Mouse (Mus musculus): ENCODE measurements around the gene Nfkbib. TPM values are rescaled to one million over a fixed set of nuclear protein-coding genes. Genes with fewer than 3 reads are reported as not detected.

The Nfkbib gene
- 29.5 and 38.9 TPM in 2 replicates for polyA plus RNA-seq (2014; fragmentation: Nextera tagmentation; extraction: Ambion mirVana)

DNA sequence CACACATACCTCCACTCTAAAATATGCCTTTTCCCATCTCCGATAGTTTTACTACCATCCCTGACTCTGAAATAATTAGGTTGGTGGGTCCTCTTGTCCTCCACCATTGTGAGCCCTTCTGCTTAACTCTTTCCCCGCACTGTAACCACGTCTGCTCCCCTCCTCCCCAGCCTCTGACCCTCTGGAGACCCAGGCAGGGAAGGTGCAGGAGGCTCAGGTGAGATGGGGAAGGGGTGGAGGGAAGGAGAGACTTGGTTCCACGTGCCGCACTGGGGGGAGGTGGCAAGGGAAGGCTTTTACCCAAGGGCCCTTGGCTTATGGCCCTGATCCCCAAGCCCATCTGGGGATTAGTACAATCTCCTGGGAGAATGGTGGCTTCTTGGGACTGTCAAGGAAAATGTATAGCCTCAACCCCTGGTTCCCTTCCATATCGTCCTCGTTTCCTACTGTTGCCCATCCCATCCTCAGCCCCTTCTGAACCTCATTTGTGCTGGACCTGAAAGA, at the start of gene Nfkbib:
Gene Nfkbib (minus strand): TSS at position 51 of the 504 bp plus-strand sequence.
- Histone ChIP-seq H3K36me3 (ENCODE audit: control insufficient read depth, insufficient read depth, low read length) (no peaks in the 10 kb centered on the region), H3K27ac (ENCODE audit: low read length) (no peak within 1 kb of the TSS), H3K4me1 (ENCODE audit: control insufficient read depth, insufficient read depth, low read length) (peaks cover 14% of the 10 kb centered on the region), H3K4me3 (ENCODE audit: low read depth, low read length) (peak within 1 kb of the TSS; percentile 79), H3K27me3 (ENCODE audit: control insufficient read depth, insufficient read depth, low read length) (no peaks in the 10 kb centered on the region), H3K9me3 (ENCODE audit: control insufficient read depth, low read depth, low read length) (no peaks in the 10 kb centered on the region), H3K4me2 (replicated peaks; ENCODE audit: low read depth, low read length) (peak within 1 kb of the TSS; percentile 66), H3K9ac (replicated peaks; ENCODE audit: low read depth, low read length) (peak within 1 kb of the TSS; percentile 45)
- 56% methylated on average over 7 of the region's 7 CpGs for WGBS
- ATAC-seq (ENCODE audit: insufficient number of reproducible peaks, insufficient read depth, low FRiP score, low read depth) = no peak

GRCm38 (mm10) chr7:28816920-28817319, 49.6 kb upstream of the Nfkbib start:
- no peaks in the 10 kb centered on the region for H3K27me3 ChIP-seq (ENCODE audit: control insufficient read depth, insufficient read depth, low read length)
- ATAC-seq (ENCODE audit: insufficient number of reproducible peaks, insufficient read depth, low FRiP score, low read depth) = no peak
- WGBS = 91% methylated on average over 10 of the region's 10 CpGs
- no peaks in the 10 kb centered on the region for H3K9me3 ChIP-seq (ENCODE audit: control insufficient read depth, low read depth, low read length)
- H3K36me3 ChIP-seq (ENCODE audit: control insufficient read depth, insufficient read depth, low read length) = peaks cover 95% of the 10 kb centered on the region
- H3K9ac ChIP-seq (replicated peaks; ENCODE audit: low read depth, low read length) = no peak overlapping the region
- H3K4me3 ChIP-seq (ENCODE audit: low read depth, low read length) = no peak overlapping the region
- H3K4me2 ChIP-seq (replicated peaks; ENCODE audit: low read depth, low read length) = no peak overlapping the region
- H3K27ac ChIP-seq (ENCODE audit: low read length) = no peak overlapping the region
- peaks cover 28% of the 10 kb centered on the region for H3K4me1 ChIP-seq (ENCODE audit: control insufficient read depth, insufficient read depth, low read length)

- Histone ChIP-seq H3K4me1 (ENCODE audit: control insufficient read depth, insufficient read depth, low read length) (peaks cover 28% of the 10 kb centered on the region), H3K4me3 (ENCODE audit: low read depth, low read length) (no peak overlapping the region)
Observed at GRCm38 (mm10) chr7:28816201-28816600, 48.9 kb upstream of the Nfkbib start.

DNA sequence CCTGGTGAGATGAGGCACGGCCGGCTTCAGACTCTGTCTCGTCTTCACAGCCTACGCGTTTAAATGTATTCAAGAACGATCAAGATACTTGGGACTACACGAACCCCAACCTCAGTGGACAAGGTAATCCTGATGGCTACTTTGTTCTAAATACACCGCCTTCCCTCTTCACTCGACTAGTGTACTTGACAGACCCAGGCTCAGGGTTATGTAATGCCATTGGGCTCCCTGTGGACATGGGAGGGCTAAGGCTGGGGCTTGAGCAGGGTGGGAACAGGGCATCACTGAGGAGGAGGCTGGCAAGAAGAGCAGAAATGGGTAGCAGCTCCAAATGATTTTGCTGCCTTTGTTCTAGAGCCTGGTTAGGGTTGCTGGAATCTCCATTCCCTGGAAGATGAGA, 47.9 kb upstream of the Nfkbib start:
- Histone ChIP-seq H3K4me3 (ENCODE audit: low read depth, low read length) (no peak overlapping the region), H3K9ac (replicated peaks; ENCODE audit: low read depth, low read length) (no peak overlapping the region), H3K4me2 (replicated peaks; ENCODE audit: low read depth, low read length) (no peak overlapping the region), H3K36me3 (ENCODE audit: control insufficient read depth, insufficient read depth, low read length) (peaks cover 78% of the 10 kb centered on the region), H3K27ac (ENCODE audit: low read length) (no peak overlapping the region), H3K4me1 (ENCODE audit: control insufficient read depth, insufficient read depth, low read length) (peaks cover 28% of the 10 kb centered on the region), H3K9me3 (ENCODE audit: control insufficient read depth, low read depth, low read length) (no peaks in the 10 kb centered on the region), H3K27me3 (ENCODE audit: control insufficient read depth, insufficient read depth, low read length) (no peaks in the 10 kb centered on the region)
- no peak for ATAC-seq (ENCODE audit: insufficient number of reproducible peaks, insufficient read depth, low FRiP score, low read depth)
- WGBS = 85% methylated on average over 9 of the region's 9 CpGs

More at GRCm38 (mm10) chr7:28816201-28816600, 48.9 kb upstream of the Nfkbib start:
- Histone ChIP-seq H3K4me2 (replicated peaks; ENCODE audit: low read depth, low read length) (no peak overlapping the region), H3K9me3 (ENCODE audit: control insufficient read depth, low read depth, low read length) (no peaks in the 10 kb centered on the region), H3K36me3 (ENCODE audit: control insufficient read depth, insufficient read depth, low read length) (peaks cover 88% of the 10 kb centered on the region), H3K27ac (ENCODE audit: low read length) (no peak overlapping the region), H3K9ac (replicated peaks; ENCODE audit: low read depth, low read length) (no peak overlapping the region), H3K27me3 (ENCODE audit: control insufficient read depth, insufficient read depth, low read length) (no peaks in the 10 kb centered on the region)
- ATAC-seq (ENCODE audit: insufficient number of reproducible peaks, insufficient read depth, low FRiP score, low read depth) = no peak
- 87% methylated on average over 9 of the region's 9 CpGs for WGBS

DNA sequence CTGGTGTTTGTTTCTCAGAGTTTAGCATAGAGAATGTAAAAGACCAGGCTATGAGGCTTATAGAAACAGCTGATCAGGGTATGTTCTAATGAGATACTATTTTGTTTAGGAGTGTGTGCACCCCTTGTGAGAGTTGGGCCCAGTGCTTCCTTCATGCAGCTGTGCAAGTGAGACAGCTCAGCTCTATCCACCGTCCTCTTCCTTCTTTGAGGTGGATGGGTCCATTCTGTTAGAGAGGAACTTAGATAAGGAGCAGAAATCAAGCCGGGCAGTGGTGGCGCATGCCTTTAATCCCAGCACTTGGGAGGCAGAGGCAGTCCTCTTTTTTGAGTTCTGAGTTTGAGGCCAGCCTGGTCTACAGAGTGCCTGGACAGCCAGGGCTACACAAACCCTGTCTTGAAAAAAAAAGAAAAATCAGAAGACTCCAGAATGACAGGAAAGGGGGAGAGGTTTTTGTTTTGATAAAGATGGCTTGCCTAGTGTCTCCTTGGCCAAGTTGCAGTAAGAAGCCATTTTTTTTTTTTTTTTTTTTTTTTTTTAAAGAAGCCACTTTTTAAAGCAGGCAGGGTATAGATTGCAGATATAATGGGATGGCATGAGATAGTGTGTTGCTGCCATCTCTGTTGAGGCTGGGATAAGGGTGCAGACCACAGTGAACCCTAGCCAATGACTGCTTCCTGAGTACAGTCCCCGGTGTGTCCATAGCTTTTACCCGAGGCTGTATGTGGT, 47.2 kb upstream of the Nfkbib start:
- no peak overlapping the region for H3K27ac ChIP-seq (ENCODE audit: low read length)
- H3K27me3 ChIP-seq (ENCODE audit: control insufficient read depth, insufficient read depth, low read length) = no peaks in the 10 kb centered on the region
- H3K4me2 ChIP-seq (replicated peaks; ENCODE audit: low read depth, low read length) = no peak overlapping the region
- WGBS = 74% methylated on average over 5 of the region's 5 CpGs
- no peaks in the 10 kb centered on the region for H3K9me3 ChIP-seq (ENCODE audit: control insufficient read depth, low read depth, low read length)
- H3K4me1 ChIP-seq (ENCODE audit: control insufficient read depth, insufficient read depth, low read length) = peaks cover 24% of the 10 kb centered on the region
- no peak overlapping the region for H3K4me3 ChIP-seq (ENCODE audit: low read depth, low read length)
- peaks cover 71% of the 10 kb centered on the region for H3K36me3 ChIP-seq (ENCODE audit: control insufficient read depth, insufficient read depth, low read length)
- ATAC-seq (ENCODE audit: insufficient number of reproducible peaks, insufficient read depth, low FRiP score, low read depth) = no peak
- H3K9ac ChIP-seq (replicated peaks; ENCODE audit: low read depth, low read length) = no peak overlapping the region

- ATAC-seq (ENCODE audit: insufficient number of reproducible peaks, insufficient read depth, low FRiP score, low read depth) = no peak
- peaks cover 25% of the 10 kb centered on the region for H3K4me1 ChIP-seq (ENCODE audit: control insufficient read depth, insufficient read depth, low read length)
- H3K27me3 ChIP-seq (ENCODE audit: control insufficient read depth, insufficient read depth, low read length) = no peaks in the 10 kb centered on the region
- 70% methylated on average over 5 of the region's 5 CpGs for WGBS
- H3K4me3 ChIP-seq (ENCODE audit: low read depth, low read length) = peak overlapping the region; percentile 73
- H3K27ac ChIP-seq (ENCODE audit: low read length) = peak overlapping the region; percentile 7; the same call in 1 of the 2 replicates
- H3K9me3 ChIP-seq (ENCODE audit: control insufficient read depth, low read depth, low read length) = no peaks in the 10 kb centered on the region
- peak overlapping the region; percentile 95 for H3K4me2 ChIP-seq (replicated peaks; ENCODE audit: low read depth, low read length)
- peak overlapping the region; percentile 98; the same call in 1 of the 2 replicates for H3K9ac ChIP-seq (replicated peaks; ENCODE audit: low read depth, low read length)
- peaks cover 59% of the 10 kb centered on the region for H3K36me3 ChIP-seq (ENCODE audit: control insufficient read depth, insufficient read depth, low read length)
Observed at GRCm38 (mm10) chr7:28812949-28813348, 45.6 kb upstream of the Nfkbib start.

- Histone ChIP-seq H3K36me3 (ENCODE audit: control insufficient read depth, insufficient read depth, low read length) (peaks cover 54% of the 10 kb centered on the region), H3K4me2 (replicated peaks; ENCODE audit: low read depth, low read length) (peak overlapping the region; percentile 95), H3K4me3 (ENCODE audit: low read depth, low read length) (peak overlapping the region; percentile 73), H3K9ac (replicated peaks; ENCODE audit: low read depth, low read length) (peak overlapping the region; percentile 98; the same call in 1 of the 2 replicates), H3K27me3 (ENCODE audit: control insufficient read depth, insufficient read depth, low read length) (no peaks in the 10 kb centered on the region), H3K4me1 (ENCODE audit: control insufficient read depth, insufficient read depth, low read length) (peaks cover 27% of the 10 kb centered on the region), H3K9me3 (ENCODE audit: control insufficient read depth, low read depth, low read length) (no peaks in the 10 kb centered on the region), H3K27ac (ENCODE audit: low read length) (0 out of 2 replicates have a peak overlapping the region, but pooled peaks have one; percentile 7)
- 58% methylated on average over 4 of the region's 4 CpGs for WGBS
- ATAC-seq (ENCODE audit: insufficient number of reproducible peaks, insufficient read depth, low FRiP score, low read depth) = no peak
Observed at GRCm38 (mm10) chr7:28812436-28812835, 45.1 kb upstream of the Nfkbib start.

GRCm38 (mm10) chr7:28811640-28812275, 44.4 kb upstream of the Nfkbib start:
- 7% methylated on average over 7 of the region's 7 CpGs for WGBS
- Histone ChIP-seq H3K9ac (replicated peaks; ENCODE audit: low read depth, low read length) (peak overlapping the region; percentile 98), H3K9me3 (ENCODE audit: control insufficient read depth, low read depth, low read length) (no peaks in the 10 kb centered on the region), H3K4me1 (ENCODE audit: control insufficient read depth, insufficient read depth, low read length) (peaks cover 22% of the 10 kb centered on the region), H3K27me3 (ENCODE audit: control insufficient read depth, insufficient read depth, low read length) (no peaks in the 10 kb centered on the region), H3K36me3 (ENCODE audit: control insufficient read depth, insufficient read depth, low read length) (peaks cover 47% of the 10 kb centered on the region), H3K4me2 (replicated peaks; ENCODE audit: low read depth, low read length) (peak overlapping the region; percentile 95), H3K27ac (ENCODE audit: low read length) (peak overlapping the region; percentile 27; the same call in 1 of the 2 replicates), H3K4me3 (ENCODE audit: low read depth, low read length) (peak overlapping the region; percentile 73)
- ATAC-seq (ENCODE audit: insufficient number of reproducible peaks, insufficient read depth, low FRiP score, low read depth) = no peak

Measured in stomach, embryonic 14.5 days (tissue).